Mouse (Mus musculus) frontal cortex, adult (tissue): Measurements from ENCODE around the gene Slu7.
A peak's percentile ranks its signal among the peaks of the same experiment; 100 is the strongest.

ENCODE experiments used
- ATAC-seq: cut with Nextera tagmentation; 2 replicates; pipeline ENCODE4 v1.9.2; 2017; ENCODE audit warnings: mild to moderate bottlenecking, moderate library complexity, mixed read lengths; ENCODE audit not compliant: low TSS enrichment

The Slu7 gene

DNA sequence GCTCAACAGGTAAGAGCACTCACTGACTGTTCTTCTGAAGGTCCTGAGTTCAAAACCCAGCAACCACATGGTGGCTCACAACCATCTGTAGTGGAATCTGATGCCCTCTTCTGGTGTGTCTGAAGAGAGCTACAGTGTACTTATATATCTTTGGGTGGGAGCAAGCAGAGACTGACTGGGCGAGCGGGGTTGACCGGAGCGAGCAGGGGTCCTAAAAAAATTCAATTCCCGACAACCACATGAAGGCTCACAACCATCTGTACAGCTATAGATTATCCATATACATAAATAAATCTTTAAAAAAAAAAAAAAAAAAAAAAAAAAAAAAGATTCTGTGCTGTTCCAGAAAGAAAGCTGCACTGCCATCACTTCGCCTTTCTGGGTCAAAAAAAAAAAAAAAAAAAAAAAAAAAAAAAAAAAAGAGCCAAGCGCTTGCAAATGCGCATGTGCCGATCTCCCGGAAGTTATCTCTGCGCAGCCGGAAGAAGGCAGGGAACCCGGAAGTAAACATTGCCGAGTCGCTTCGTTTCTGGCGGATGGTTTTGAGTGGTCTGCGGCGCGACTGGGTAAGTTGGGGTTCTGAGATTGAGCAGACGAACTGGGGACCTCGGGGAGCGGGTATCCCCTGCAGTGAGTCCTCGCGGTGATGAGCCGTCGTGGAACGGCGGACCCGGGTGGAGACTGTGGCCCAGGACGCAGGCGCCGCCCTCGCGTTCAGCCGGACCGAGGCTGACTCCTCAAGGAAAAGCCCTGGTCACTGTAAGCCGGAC, at the start of gene Slu7:
Slu7 (plus strand) TSS at position 491 of the 770 bp plus-strand sequence.
- peak; percentile 96 for ATAC-seq

GRCm38 (mm10) chr11:43385055-43385649, 48.4 kb upstream of the Slu7 start:
- peak; percentile 86 for ATAC-seq

GRCm38 (mm10) chr11:43385716-43386115, 47.8 kb upstream of the Slu7 start:
- 0 out of 2 replicates have a peak, but pooled peaks have one; percentile 13 for ATAC-seq

DNA sequence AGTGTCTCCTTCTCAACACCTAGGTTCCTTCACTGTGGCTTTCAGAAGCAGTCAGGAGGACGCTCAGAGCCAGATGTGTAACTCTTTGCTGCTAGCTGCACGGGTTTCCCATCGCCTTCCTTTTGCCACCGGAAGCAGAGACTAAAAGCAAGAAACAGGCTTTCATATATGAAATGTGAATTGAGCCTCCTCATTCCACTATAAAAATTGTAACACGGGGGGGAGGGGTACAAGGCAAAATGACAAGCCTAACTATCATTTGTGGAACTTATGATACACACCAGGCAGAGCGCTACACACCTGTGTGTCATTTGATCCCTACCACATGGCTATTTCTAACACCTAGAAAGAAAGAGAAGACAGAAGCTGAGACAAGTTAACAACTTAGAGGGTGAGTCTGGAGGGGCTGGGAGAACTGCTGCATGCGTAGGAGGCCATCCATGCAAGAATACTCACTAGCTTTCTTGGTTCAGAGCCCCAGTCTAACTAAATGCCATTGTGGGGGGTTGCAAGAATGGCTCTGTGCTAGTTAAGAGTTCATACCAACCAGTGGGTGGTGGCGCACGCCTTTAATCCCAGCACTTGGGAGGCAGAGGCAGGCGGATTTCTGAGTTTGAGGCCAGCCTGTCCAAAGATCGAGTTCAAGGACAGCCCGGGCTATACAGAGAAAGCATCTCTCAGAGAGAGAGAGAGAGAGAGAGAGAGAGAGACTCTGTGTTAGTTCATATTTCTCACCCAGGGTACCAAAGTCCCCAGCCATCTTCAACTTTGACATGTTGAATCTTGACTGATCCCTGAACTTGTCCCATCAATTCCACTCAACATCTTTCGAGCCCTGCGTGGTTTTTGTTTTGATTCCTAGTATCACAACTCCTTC, 46.3 kb upstream of the Slu7 start:
- no peak for ATAC-seq

DNA sequence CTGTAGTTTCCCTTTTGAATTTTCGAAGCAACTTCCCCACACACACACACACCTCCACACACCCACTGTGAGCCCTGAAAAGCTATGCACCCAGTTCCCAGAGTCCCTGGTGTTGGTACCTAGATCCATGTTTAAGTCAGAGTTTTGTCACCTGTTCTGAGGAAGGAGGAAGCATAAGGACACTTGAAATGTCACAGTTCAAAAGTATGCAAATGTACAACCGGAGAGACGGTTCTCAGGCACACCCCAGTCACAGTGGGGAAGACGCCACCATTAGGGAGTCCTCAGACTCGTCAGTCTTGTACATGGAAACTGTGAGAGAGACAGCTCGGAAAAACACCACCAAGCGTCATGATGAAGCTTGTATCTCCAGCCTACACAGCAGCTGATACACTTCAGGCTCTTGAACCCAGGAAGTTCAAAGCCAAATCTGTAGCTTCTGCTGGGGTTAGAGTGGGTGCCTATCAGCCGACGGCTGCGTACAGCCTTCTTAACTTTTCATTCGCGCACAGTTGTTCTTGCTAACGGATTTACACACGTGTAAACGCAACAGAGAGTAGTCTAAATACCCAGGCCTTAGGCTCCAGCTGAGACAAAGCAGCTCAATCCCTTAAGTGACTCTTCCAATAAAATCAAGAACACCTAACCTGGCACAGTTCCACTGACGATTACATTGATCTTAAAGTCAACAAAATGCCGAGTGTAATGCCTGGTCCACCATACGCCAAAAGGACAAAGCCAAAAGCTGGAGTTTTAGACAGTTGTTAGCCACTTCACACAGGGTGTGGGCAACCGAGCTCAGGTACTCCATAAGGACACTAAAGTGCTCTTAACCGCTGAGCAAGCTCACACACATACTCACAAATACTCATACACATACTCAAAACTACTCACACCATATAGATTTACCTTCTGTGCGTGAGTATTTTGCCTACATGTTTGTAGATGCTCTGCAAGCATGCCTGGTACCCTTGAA, 45.1 kb upstream of the Slu7 start:
- peak; percentile 45; the same call in 1 of the 2 replicates for ATAC-seq

DNA sequence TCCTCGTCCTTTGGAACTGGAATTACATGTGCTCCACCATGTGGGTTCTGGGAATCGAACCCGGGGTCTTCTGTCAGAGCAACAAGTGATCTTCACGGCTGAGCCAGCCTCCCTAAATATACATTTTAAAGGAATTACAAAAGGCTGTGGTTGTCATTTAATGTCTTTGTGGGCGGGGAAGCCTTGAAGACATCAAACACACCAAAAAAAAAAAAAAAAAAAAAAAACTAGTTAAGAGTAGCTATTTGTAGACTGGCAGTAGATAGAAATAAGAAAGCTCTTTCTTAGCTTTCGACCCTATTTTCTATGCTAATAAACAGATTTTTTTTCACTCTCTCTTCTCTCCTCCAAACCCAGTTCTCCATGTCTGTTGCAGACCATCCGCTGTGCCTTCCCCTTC, 44.4 kb upstream of the Slu7 start:
- ATAC-seq = no peak

DNA sequence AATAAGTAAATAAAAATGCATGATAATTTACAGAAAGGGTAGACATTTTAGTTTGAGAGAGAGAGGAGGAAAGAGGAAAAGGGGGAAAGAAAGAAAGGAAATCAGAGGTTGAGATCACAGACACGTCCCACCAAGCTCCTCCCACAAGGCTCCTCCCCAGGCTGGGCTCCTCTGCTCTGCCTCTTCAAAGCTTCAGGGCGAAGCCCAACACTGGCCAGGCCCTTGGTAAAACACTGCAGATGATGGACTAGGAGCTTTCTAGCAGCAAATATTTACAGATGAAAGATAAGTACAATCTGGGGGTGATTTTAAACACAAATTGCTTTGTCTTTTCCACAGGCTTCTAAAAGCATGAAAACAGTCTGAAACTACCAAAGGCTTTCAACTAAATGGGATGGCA, 40.8 kb upstream of the Slu7 start:
- no peak for ATAC-seq

DNA sequence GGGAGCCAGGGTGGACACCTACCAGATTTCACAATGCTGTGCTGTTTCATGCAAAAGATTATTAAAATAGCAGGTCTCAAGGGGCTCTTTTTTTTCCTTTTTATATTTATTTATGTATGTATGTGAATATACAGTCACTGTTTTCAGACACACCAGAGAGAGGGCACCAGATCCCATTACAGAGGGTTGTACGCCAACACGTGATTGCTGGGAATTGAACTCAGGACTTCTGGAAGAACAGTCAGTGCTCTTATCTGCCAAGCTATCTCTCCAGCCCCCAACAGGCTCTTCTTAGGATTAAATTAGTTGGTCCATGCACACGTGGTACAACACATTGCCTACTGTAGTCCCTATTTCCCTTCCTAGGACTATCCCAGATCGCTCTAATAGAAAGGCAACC, 40.2 kb upstream of the Slu7 start:
- ATAC-seq = no peak

DNA sequence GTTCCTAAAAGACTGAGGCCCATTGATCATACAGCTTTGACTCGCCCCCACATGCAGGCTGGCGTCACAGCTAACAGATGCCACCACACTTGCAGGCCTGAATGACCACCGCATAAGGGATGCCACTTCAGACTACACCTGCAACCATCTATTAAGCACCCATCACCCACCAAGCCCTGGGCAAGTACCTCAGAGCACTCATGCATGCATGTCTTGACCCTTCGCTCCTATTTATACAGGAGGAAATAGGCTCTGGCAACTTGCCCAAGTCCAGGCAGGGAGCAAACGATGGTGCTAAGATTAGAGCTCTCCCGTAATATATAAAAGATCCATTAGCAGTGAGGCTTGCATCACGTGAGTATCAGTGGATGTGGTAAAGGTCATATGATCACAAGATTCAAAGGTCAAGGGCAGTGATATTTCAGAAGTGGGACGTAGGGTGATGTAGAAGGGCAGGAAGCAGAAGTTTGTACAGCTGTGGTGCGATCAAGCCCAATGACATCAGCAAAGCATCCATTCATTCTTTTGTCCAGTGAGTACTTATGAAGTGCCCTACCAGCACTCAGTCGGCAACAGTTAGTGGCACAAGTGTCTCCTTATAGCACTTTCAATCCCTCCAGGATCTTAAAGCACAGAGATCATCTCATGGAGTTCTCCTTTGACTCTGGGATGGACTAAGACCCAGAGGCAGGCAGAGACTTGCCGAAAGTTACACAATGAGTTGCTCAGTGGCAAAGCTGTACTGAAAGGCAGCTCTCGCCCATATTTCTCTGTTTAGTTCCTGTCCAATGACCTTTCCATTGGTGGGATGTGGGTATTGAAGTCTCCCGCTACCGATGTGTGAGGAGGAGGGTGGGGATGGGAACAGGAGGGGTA, 38.2 kb upstream of the Slu7 start:
- ATAC-seq = no peak

DNA sequence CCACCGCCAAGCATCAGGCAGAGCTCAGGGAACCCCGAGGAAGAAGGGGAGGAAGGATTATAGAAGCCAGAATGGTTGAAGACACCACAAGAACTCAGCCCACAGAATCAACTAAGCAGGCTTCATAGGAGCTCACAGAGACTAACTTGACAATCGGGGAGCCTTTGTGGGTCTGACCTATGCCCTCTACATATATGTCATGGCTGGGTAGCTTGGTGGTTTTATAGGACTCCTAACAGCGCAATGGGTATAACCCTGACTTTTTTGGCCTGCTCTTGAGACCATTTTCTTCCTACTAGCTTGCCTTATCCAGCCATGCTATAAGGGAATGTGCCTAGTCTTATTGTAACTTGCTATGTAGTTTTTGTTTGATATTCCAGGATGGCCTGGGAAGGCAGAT, 37.3 kb upstream of the Slu7 start:
- no peak for ATAC-seq

GRCm38 (mm10) chr11:43396672-43397071, 36.9 kb upstream of the Slu7 start:
- no peak for ATAC-seq

GRCm38 (mm10) chr11:43399297-43399696, 34.2 kb upstream of the Slu7 start:
- ATAC-seq = no peak

DNA sequence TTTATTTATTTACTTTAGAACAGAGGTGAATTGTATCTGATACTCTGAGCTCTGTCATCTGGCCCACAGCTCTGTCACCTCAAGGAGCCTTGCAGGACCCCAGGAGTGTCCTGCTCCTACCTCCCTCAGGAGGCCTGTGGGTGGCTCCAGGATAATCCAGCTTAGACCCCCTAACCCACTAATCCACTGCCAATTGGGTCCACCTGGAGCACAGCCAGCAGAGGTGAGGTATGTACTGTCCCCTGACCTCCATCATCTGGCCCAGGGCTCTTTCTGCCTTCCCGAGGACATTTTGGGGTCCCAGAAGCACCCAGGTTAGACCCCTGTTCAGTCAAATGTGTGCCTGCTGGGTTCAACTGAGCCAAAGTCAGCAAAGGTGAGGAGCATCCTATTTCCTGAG, 33.4 kb upstream of the Slu7 start:
- ATAC-seq = no peak

DNA sequence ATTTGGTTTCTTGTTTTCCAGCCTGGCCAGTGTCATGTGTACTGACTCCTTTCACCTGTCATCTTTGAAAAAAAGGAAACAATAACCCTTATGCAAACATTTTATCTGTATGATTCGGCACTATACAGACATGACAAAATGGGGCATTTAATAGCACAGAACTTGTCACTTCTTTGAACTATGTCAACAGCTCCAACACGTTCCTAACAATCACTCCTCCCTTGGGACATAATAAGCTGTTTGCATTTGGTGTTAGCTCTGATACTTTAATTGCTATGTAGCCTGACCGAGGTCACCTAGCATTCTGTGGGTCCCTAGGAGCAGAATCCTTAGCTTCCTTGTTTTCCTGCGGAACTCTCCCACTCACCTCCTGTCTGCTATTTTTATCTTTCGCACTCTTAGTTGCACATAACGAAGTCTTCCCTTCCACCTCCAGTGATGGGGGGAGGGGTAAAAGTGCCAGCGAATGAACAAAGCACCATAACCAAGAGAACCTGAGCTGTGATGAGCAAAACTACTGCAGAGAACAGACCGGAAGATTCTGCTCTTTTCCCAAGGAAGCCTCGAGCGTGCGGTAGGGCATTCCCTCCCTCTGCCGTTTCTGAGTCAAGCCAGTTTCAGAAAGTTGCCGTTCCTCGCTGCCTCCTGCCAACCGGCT, 29.3 kb upstream of the Slu7 start:
- ATAC-seq = peak; percentile 71

GRCm38 (mm10) chr11:43408888-43409287, 24.7 kb upstream of the Slu7 start:
- ATAC-seq = no peak

- ATAC-seq = no peak
Measured at GRCm38 (mm10) chr11:43410291-43410690, 23.3 kb upstream of the Slu7 start.

- peak; percentile 45 for ATAC-seq
Measured at GRCm38 (mm10) chr11:43411413-43411812, 22.1 kb upstream of the Slu7 start.

GRCm38 (mm10) chr11:43412771-43413451, 20.6 kb upstream of the Slu7 start:
- ATAC-seq = peak; percentile 81

DNA sequence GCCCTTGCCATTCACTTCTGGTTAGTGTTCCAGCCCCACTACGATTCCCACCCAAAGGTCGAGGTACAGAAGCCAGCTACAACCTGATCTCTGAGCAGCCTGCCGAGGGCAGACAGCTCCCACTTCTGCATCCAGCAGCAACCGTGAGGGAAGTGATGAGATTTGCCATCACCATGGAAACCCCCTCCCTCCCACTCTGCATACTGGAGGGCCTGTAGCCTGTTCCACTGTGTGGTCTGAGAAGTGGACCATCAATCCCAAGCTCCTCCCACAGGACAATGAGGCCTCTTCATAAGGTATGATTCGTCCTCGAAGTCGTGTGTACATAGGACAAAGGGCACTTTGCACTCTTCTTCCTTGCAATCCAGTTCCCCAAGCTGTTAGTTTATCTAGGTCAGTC, 16.3 kb upstream of the Slu7 start:
- peak; percentile 56; the same call in 1 of the 2 replicates for ATAC-seq
